Mouse (Mus musculus): Measurements from ENCODE around the gene Exosc2. TPM values are rescaled to one million over a fixed set of nuclear protein-coding genes. Genes with fewer than 3 reads are reported as not detected.
A peak's percentile ranks its signal among the peaks of the same experiment; 100 is the strongest.

Exosc2 gene
- polyA plus RNA-seq, 2 experiments, result 25.3 to 27.2 TPM

DNA sequence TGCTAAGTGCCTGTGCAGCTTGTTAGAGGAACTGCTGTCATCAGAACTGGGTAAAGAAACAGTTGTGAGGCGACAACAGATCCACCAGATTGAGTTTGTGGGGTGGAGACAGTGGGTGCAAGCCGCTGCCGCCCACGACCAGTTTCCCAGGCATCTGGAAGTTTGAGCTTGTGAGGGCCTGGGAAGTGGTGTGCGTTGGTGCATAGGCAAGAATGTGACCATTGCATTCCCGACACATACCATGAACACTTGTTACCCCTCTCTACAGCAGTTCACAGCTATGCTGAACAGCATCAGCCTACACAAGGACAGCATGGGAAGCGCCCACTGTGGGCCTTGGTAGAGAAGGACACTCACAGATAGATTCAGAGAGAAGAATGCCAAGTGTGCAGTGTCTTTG is 45.5 kb downstream of the Exosc2 start:
- Histone ChIP-seq H3K9me3 (ENCODE audit: control insufficient read depth, low read length) (no peaks in the 10 kb centered on the region), H3K27me3 (ENCODE audit: control insufficient read depth, insufficient read depth, low read length) (no peaks in the 10 kb centered on the region), H3K9ac (replicated peaks) (no peak overlapping the region), H3K27ac (no peak overlapping the region), H3K4me3 (ENCODE audit: insufficient read depth in 1 of 2, low read depth in 2 of 2, low read length in 2 of 2) (no peak overlapping the region), H3K4me2 (ENCODE audit: low read depth) (no peak overlapping the region), H3K4me1 (replicated peaks; ENCODE audit: control insufficient read depth in 2 of 2, insufficient read depth in 2 of 2, low read length in 1 of 2) (peaks cover 0 to 8% of the 10 kb centered on the region in 2 experiments; a peak in 2 of 4 replicates), H3K36me3 (replicated peaks; ENCODE audit: control insufficient read depth, insufficient read depth, low read depth) (no peaks in the 10 kb centered on the region)
- 79% methylated on average over 7 of the region's 7 CpGs for WGBS (ENCODE audit: insufficient replicate concordance)
- no peak for ATAC-seq (ENCODE audit: insufficient read depth)
- no peak for TF ChIP-seq EP300 (IDR thresholded peaks at IDR 0.05; ENCODE audit: low read depth)
- no peak for TF ChIP-seq CTCF (IDR thresholded peaks at IDR 0.05; ENCODE audit: low read depth)
- no peak for DNase-seq (ENCODE audit: low read depth in 3 of 3, low spot score in 3 of 3)

DNA sequence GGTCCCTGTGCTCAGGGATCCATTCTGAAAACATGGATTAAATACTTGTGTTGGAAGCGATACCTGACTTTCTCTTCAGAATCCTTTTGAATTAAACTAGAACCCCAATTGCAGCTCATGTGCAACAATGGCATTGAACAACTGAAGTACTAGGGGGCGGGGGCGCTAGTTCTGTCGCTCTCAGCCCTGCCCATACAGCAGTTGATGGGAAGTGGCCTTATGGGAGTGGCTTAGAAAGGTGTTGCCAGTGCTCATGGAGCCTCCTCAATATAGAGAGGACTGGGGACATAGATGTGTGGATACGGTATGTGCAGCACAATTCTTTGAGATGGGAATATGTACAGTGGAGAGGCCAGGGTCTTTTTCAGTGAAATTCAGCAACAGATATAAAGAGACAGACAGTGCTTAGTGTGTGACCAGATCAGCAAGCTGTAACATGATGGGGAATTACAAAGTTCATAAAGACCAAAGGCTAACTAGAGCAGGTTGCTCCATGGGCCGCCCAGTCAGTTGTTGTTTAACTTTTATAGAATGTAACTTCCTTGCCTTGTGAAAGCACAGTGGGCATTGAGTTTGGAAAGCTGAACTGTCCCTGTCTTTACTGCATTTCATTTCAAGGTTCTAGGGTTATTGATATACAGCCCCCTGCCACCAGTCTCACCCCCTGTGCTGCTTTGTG is 48.8 kb downstream of the Exosc2 start:
- 66% methylated on average over 6 of the region's 6 CpGs for WGBS (ENCODE audit: insufficient replicate concordance)
- TF ChIP-seq EP300 (IDR thresholded peaks at IDR 0.05; ENCODE audit: low read depth) (no peak), CTCF (IDR thresholded peaks at IDR 0.05; ENCODE audit: low read depth) (no peak)
- H3K9me3 ChIP-seq (ENCODE audit: control insufficient read depth, low read length), result no peaks in the 10 kb centered on the region
- ATAC-seq (ENCODE audit: insufficient read depth) (peak; percentile 57; the same call in 1 of the 2 replicates), DNase-seq (ENCODE audit: low read depth in 3 of 3, low spot score in 3 of 3) (no peak)
- H3K27ac ChIP-seq, result no peak overlapping the region
- no peaks in the 10 kb centered on the region for H3K27me3 ChIP-seq (ENCODE audit: control insufficient read depth, insufficient read depth, low read length)
- H3K4me2 ChIP-seq (ENCODE audit: low read depth), result 0 out of 2 replicates have a peak overlapping the region, but pooled peaks have one; percentile 13
- no peak overlapping the region for H3K9ac ChIP-seq (replicated peaks)
- no peak overlapping the region for H3K4me3 ChIP-seq (ENCODE audit: insufficient read depth in 1 of 2, low read depth in 2 of 2, low read length in 2 of 2)
- H3K4me1 ChIP-seq (replicated peaks; ENCODE audit: control insufficient read depth in 2 of 2, insufficient read depth in 2 of 2, low read length in 1 of 2), result peaks cover 0 to 8% of the 10 kb centered on the region in 2 experiments; a peak in 2 of 4 replicates
- H3K36me3 ChIP-seq (replicated peaks; ENCODE audit: control insufficient read depth, insufficient read depth, low read depth), result no peaks in the 10 kb centered on the region

DNA sequence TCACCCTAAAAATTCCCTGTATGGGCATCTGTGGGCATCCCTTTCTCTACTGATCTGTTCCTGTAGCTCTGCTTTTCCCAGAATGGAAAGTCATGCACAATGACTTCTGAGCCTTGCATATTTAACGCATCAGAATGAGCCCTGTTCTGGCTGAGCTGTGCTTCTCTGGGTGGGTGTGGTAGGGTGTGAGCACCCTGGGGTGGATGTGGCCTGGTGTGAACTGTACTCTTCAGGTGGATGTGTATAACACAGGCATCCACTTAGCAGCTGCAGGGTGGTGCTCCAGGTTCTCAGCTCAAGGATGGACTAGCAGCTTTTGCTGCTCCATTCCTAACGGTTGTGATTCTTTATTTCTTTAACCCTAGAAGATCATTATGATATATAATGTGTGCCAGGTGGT is 49.4 kb downstream of the Exosc2 start:
- H3K9ac ChIP-seq (replicated peaks), result no peak overlapping the region
- no peak overlapping the region for H3K4me3 ChIP-seq (ENCODE audit: insufficient read depth in 1 of 2, low read depth in 2 of 2, low read length in 2 of 2)
- 67% methylated on average over 2 of the region's 2 CpGs for WGBS (ENCODE audit: insufficient replicate concordance)
- H3K4me2 ChIP-seq (ENCODE audit: low read depth), result no peak overlapping the region
- ATAC-seq (ENCODE audit: insufficient read depth) (no peak), DNase-seq (ENCODE audit: low read depth in 3 of 3, low spot score in 3 of 3) (no peak)
- TF ChIP-seq CTCF (IDR thresholded peaks at IDR 0.05; ENCODE audit: low read depth) (no peak), EP300 (IDR thresholded peaks at IDR 0.05; ENCODE audit: low read depth) (no peak)
- H3K36me3 ChIP-seq (replicated peaks; ENCODE audit: control insufficient read depth, insufficient read depth, low read depth), result no peaks in the 10 kb centered on the region
- H3K9me3 ChIP-seq (ENCODE audit: control insufficient read depth, low read length), result no peaks in the 10 kb centered on the region
- peaks cover 1 to 8% of the 10 kb centered on the region in 2 experiments for H3K4me1 ChIP-seq (replicated peaks; ENCODE audit: control insufficient read depth in 2 of 2, insufficient read depth in 2 of 2, low read length in 1 of 2)
- no peak overlapping the region for H3K27ac ChIP-seq
- no peaks in the 10 kb centered on the region for H3K27me3 ChIP-seq (ENCODE audit: control insufficient read depth, insufficient read depth, low read length)

DNA sequence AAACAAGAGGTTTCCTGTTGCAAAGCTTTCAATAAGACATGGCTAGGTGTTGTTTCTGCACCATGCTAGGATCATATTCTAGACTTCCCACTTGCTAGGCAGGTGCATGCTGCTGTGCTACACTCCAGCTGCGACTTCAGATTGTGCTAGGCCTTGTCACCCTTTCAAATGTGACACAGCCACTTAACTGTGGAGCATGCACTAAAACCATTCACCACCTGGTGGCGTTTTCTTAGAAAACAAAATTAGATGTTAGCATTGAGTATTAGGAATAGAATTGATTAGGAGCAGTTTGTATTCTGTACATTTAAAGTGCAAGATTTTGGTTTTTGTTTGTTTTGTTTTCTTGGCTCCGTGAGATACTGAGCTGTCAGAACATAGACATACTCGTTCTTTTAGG is 50.3 kb downstream of the Exosc2 start:
- DNase-seq (ENCODE audit: low read depth in 3 of 3, low spot score in 3 of 3), result no peak
- H3K36me3 ChIP-seq (replicated peaks; ENCODE audit: control insufficient read depth, insufficient read depth, low read depth), result no peaks in the 10 kb centered on the region
- no peak overlapping the region for H3K9ac ChIP-seq (replicated peaks)
- no peaks in the 10 kb centered on the region for H3K27me3 ChIP-seq (ENCODE audit: control insufficient read depth, insufficient read depth, low read length)
- no peak overlapping the region for H3K27ac ChIP-seq
- WGBS (ENCODE audit: insufficient replicate concordance), result 59% methylated on average over 4 of the region's 4 CpGs
- no peak overlapping the region for H3K4me2 ChIP-seq (ENCODE audit: low read depth)
- no peaks in the 10 kb centered on the region for H3K9me3 ChIP-seq (ENCODE audit: control insufficient read depth, low read length)
- ATAC-seq (ENCODE audit: insufficient read depth), result no peak
- TF ChIP-seq EP300 (IDR thresholded peaks at IDR 0.05; ENCODE audit: low read depth) (no peak), CTCF (IDR thresholded peaks at IDR 0.05; ENCODE audit: low read depth) (peak; percentile 44; the same call in 1 of the 2 replicates)
- H3K4me3 ChIP-seq (ENCODE audit: insufficient read depth in 1 of 2, low read depth in 2 of 2, low read length in 2 of 2), result no peak overlapping the region
- peaks cover 7 to 13% of the 10 kb centered on the region in 2 experiments for H3K4me1 ChIP-seq (replicated peaks; ENCODE audit: control insufficient read depth in 2 of 2, insufficient read depth in 2 of 2, low read length in 1 of 2)

DNA sequence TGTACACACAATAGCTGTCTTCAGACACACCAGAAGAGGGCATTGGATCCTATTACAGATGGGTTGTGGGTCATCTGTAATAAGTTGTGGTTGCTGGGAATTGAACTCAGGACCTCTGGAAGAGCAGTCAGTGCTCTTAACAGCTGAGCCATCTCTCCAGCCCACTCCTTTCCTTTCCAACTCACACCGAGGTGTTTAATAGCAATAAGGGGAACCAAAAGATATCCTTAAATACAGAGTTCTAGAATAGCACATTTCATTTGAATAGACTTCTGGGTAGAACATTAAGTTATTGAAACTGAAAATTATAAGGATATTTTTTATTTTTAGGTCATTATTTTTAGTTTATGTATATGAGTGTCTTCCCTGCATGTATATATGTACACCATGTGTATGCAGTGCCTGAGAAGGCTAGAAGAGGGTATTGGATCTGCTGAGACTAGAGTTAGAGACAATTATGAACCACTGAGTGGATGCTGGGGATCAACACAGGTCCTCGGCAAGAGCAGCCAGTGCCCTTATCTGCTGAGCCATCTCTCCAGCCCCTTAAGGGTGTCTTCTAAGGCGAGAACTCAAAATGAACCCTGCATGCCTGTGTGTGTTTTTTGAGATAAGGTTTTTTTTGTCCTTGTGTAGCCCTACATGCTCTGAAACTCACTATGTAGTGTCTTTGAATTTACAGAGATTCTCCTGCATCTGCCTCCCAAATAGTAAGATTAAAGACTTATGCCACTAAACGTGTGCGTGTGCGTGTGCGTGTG is 54.4 kb downstream of the Exosc2 start:
- H3K4me1 ChIP-seq (replicated peaks; ENCODE audit: control insufficient read depth in 2 of 2, insufficient read depth in 2 of 2, low read length in 1 of 2), result peaks cover 7 to 24% of the 10 kb centered on the region in 2 experiments
- no peaks in the 10 kb centered on the region for H3K36me3 ChIP-seq (replicated peaks; ENCODE audit: control insufficient read depth, insufficient read depth, low read depth)
- H3K27me3 ChIP-seq (ENCODE audit: control insufficient read depth, insufficient read depth, low read length), result no peaks in the 10 kb centered on the region
- no peak overlapping the region for H3K4me3 ChIP-seq (ENCODE audit: insufficient read depth in 1 of 2, low read depth in 2 of 2, low read length in 2 of 2)
- H3K9me3 ChIP-seq (ENCODE audit: control insufficient read depth, low read length), result no peaks in the 10 kb centered on the region
- peak overlapping the region; percentile 9; the same call in 1 of the 2 replicates for H3K4me2 ChIP-seq (ENCODE audit: low read depth)
- peak; percentile 46 to 61 (median 59) for DNase-seq (ENCODE audit: low read depth in 3 of 3, low spot score in 3 of 3)
- TF ChIP-seq EP300 (IDR thresholded peaks at IDR 0.05; ENCODE audit: low read depth) (peak; percentile 49; the same call in 1 of the 2 replicates), CTCF (IDR thresholded peaks at IDR 0.05; ENCODE audit: low read depth) (no peak)
- 53% methylated on average over 7 of the region's 7 CpGs for WGBS (ENCODE audit: insufficient replicate concordance)
- no peak overlapping the region for H3K9ac ChIP-seq (replicated peaks)
- ATAC-seq (ENCODE audit: insufficient read depth), result peak; percentile 80; the same call in 1 of the 2 replicates
- H3K27ac ChIP-seq, result no peak overlapping the region

Measured in liver, embryonic 14.5 days (tissue).